Mouse (Mus musculus) left cerebral cortex, postnatal 4 days (tissue): Measurements from ENCODE around the gene Tmem171. TPM values are rescaled to one million over a fixed set of nuclear protein-coding genes. Genes with fewer than 3 reads are reported as not detected.

Experiments
- DNase-seq: peaks from one replicate; pipeline ENCODE4 v3.0.0-alpha.2; 2022
- intact Hi-C: fragments of 180-260 bp; cut with DNase I; formaldehyde crosslinking; loops from one replicate; pipeline ENCODE4 v1.15.1; 2025
- total RNA-seq, 2 experiments: library from RNA; stranded (reverse); gene quantifications; 2 replicates each; pipeline ENCODE4 v1.2.3; 2021

Tmem171 gene
- total RNA-seq, 2 experiments from 2014 or later = 0.30 to 0.34 TPM

- intact Hi-C loops = no loop called here
Measured at GRCm38 (mm10) chr13:98695546-98695945, 912 bp upstream of the Tmem171 start.

GRCm38 (mm10) chr13:98693316-98693715, 1.3 kb downstream of the Tmem171 start:
- intact Hi-C loops = no loop called here
- no peak for DNase-seq

More at GRCm38 (mm10) chr13:98695546-98695945, 912 bp upstream of the Tmem171 start:
- DNase-seq = no peak

- intact Hi-C loops = no loop called here
- DNase-seq = no peak
Measured at GRCm38 (mm10) chr13:98691956-98692515, 2.6 kb downstream of the Tmem171 start.

- no peak for DNase-seq
- intact Hi-C loops = no loop called here
Measured at GRCm38 (mm10) chr13:98690886-98691285, 3.7 kb downstream of the Tmem171 start.

GRCm38 (mm10) chr13:98689605-98690290, 4.9 kb downstream of the Tmem171 start:
- intact Hi-C loops = no loop called here
- no peak for DNase-seq

- intact Hi-C loops = no loop called here
- DNase-seq = peak; percentile 15
Measured at GRCm38 (mm10) chr13:98687931-98688330, 6.7 kb downstream of the Tmem171 start.

- intact Hi-C loops = no loop called here
- no peak for DNase-seq
Measured at GRCm38 (mm10) chr13:98684144-98684900, 10.3 kb downstream of the Tmem171 start.

- intact Hi-C loops = no loop called here
- DNase-seq = no peak
Measured at GRCm38 (mm10) chr13:98683412-98683811, 11.2 kb downstream of the Tmem171 start.

GRCm38 (mm10) chr13:98680470-98681060, 14.1 kb downstream of the Tmem171 start:
- intact Hi-C loops = no loop called here
- no peak for DNase-seq

GRCm38 (mm10) chr13:98679631-98680041, 15.0 kb downstream of the Tmem171 start:
- intact Hi-C loops = no loop called here
- no peak for DNase-seq

- DNase-seq = no peak
- intact Hi-C loops = no loop called here
Measured at GRCm38 (mm10) chr13:98679230-98679629, 15.4 kb downstream of the Tmem171 start.

GRCm38 (mm10) chr13:98673922-98674321, 20.7 kb downstream of the Tmem171 start:
- DNase-seq = no peak
- intact Hi-C loops = no loop called here

- intact Hi-C loops = no loop called here
- DNase-seq = no peak
Measured at GRCm38 (mm10) chr13:98669296-98669695, 25.3 kb downstream of the Tmem171 start.

GRCm38 (mm10) chr13:98667316-98667715, 27.3 kb downstream of the Tmem171 start:
- DNase-seq = no peak
- intact Hi-C loops = no loop called here

GRCm38 (mm10) chr13:98665240-98665639, 29.4 kb downstream of the Tmem171 start:
- intact Hi-C loops = no loop called here
- DNase-seq = no peak

- intact Hi-C loops = no loop called here
- no peak for DNase-seq
Measured at GRCm38 (mm10) chr13:98662173-98662675, 32.4 kb downstream of the Tmem171 start.

GRCm38 (mm10) chr13:98656034-98656471, 38.6 kb downstream of the Tmem171 start:
- intact Hi-C loops = no loop called here
- DNase-seq = no peak

- DNase-seq = no peak
- intact Hi-C loops = no loop called here
Measured at GRCm38 (mm10) chr13:98655346-98655745, 39.3 kb downstream of the Tmem171 start.

- intact Hi-C loops = no loop called here
- DNase-seq = peak; percentile 87
Measured at GRCm38 (mm10) chr13:98654129-98654939, 40.3 kb downstream of the Tmem171 start.

- no peak for DNase-seq
- intact Hi-C loops = no loop called here
Measured at GRCm38 (mm10) chr13:98652194-98652593, 42.4 kb downstream of the Tmem171 start.
